Mouse (Mus musculus) limb, embryonic 14.5 days (tissue): ENCODE measurements around the gene Crbn. TPM values are rescaled to one million over a fixed set of nuclear protein-coding genes. Genes with fewer than 3 reads are reported as not detected.

Source experiments
- ATAC-seq: fragments of 200-750 bp; cut with Nextera tagmentation; 2 replicates; pipeline ENCODE4 v1.8.0; 2017; ENCODE audit warnings: low read depth, moderate number of reproducible peaks, moderate TSS enrichment; ENCODE audit not compliant: low FRiP score
- DNase-seq: peaks from one replicate; pipeline ENCODE4 v3.0.0-alpha.2; 2015; ENCODE audit warnings: low spot score
- H3K27ac ChIP-seq: fragments of 300-500 bp; sonication (generic); replicated peaks from 2 replicates; pipeline ENCODE4 v1.5.1; 2014; ENCODE audit warnings: low read depth, mild to moderate bottlenecking, low read length, moderate library complexity, mixed read lengths
- H3K27me3 ChIP-seq: fragments of 300-500 bp; sonication (generic); 2 replicates; pipeline ENCODE4 v1.6.1; 2014; ENCODE audit warnings: low read length, mixed read lengths; ENCODE audit not compliant: control insufficient read depth, insufficient read depth
- H3K36me3 ChIP-seq: fragments of 300-500 bp; sonication (generic); 2 replicates; pipeline ENCODE4 v1.6.1; 2014; ENCODE audit warnings: mild to moderate bottlenecking, low read length, moderate library complexity, mixed read lengths; ENCODE audit not compliant: control insufficient read depth, insufficient read depth
- H3K4me1 ChIP-seq: fragments of 300-500 bp; sonication (generic); 2 replicates; pipeline ENCODE4 v1.6.1; 2014; ENCODE audit warnings: antibody characterized with exemption, low read length, mixed read lengths; ENCODE audit not compliant: control insufficient read depth, insufficient read depth
- H3K4me2 ChIP-seq: fragments of 300-500 bp; sonication (generic); replicated peaks from 2 replicates; pipeline ENCODE4 v1.6.1; 2014; ENCODE audit warnings: low read depth, mild to moderate bottlenecking, low read length, moderate library complexity; ENCODE audit not compliant: severe bottlenecking
- H3K4me3 ChIP-seq: fragments of 300-500 bp; sonication (generic); replicated peaks from 2 replicates; pipeline ENCODE4 v1.5.1; 2014; ENCODE audit warnings: low read length
- H3K9ac ChIP-seq: fragments of 300-500 bp; sonication (generic); 2 replicates; pipeline ENCODE4 v1.6.1; 2014; ENCODE audit warnings: mild to moderate bottlenecking, low read depth, low read length, moderate library complexity; ENCODE audit not compliant: severe bottlenecking
- H3K9me3 ChIP-seq: fragments of 300-500 bp; sonication (generic); 2 replicates; pipeline ENCODE4 v1.6.1; 2016; ENCODE audit warnings: low read length; ENCODE audit not compliant: control insufficient read depth
- POLR2A ChIP-seq: fragments of 200-500 bp; IDR thresholded peaks from 2 replicates; pipeline ENCODE4 v1.8.0; 2012; ENCODE audit warnings: inconsistent platforms, mild to moderate bottlenecking, moderate library complexity, borderline replicate concordance; ENCODE audit not compliant: insufficient read depth, insufficient read length; ENCODE audit errors: extremely low read depth
- WGBS: fragments of 180-500 bp; shearing (Covaris S2); extraction: QIAGEN DNeasy Blood & Tissue Kit; methylation state at CpG from one replicate; pipeline ENCODE4 v1.1.7; 2014; 5-methylcytosine and 5-hydroxymethylcytosine counted together
- polyA plus RNA-seq, 2 experiments: library from polyadenylated mRNA; depleted of rRNA in 1 of 2; stranded (reverse) in 1 of 2; unstranded in 1 of 2; fragments of >200 nt; fragmentation: Nextera tagmentation in 1 of 2; extraction: Ambion mirVana in 1 of 2; gene quantifications; 2 replicates each; pipeline versions ENCODE4 v1.2.1 to v1.2.3; 2012 to 2014

Gene Crbn
- polyA plus RNA-seq, 2 experiments = 22.4 to 44.3 TPM

GRCm38 (mm10) chr6:106800227-106800557, 315 bp upstream of the Crbn start:
- Histone ChIP-seq H3K27me3 (no peaks in the 10 kb centered on the region), H3K9ac (no peak overlapping the region), H3K27ac (no peak overlapping the region), H3K4me1 (peaks cover 11% of the 10 kb centered on the region; the same call in 1 of the 2 replicates), H3K4me3 (peak overlapping the region; percentile 80), H3K36me3 (peaks cover 5% of the 10 kb centered on the region; the same call in 1 of the 2 replicates), H3K4me2 (no peak overlapping the region), H3K9me3 (no peaks in the 10 kb centered on the region)
- no peak for DNase-seq
- no peak; the same call in 1 of the 2 replicates for ATAC-seq
- TF ChIP-seq POLR2A = no peak
- 62% methylated on average over 5 of the region's 5 CpGs for WGBS

GRCm38 (mm10) chr6:106794094-106794814, 5.6 kb downstream of the Crbn start:
- WGBS = 91% methylated on average over 13 of the region's 13 CpGs
- Histone ChIP-seq H3K36me3 (peaks cover 46% of the 10 kb centered on the region), H3K9me3 (no peaks in the 10 kb centered on the region), H3K4me3 (no peak overlapping the region), H3K4me2 (no peak overlapping the region), H3K27ac (no peak overlapping the region), H3K9ac (no peak overlapping the region), H3K27me3 (no peaks in the 10 kb centered on the region), H3K4me1 (peaks cover 10% of the 10 kb centered on the region; the same call in 1 of the 2 replicates)
- DNase-seq (no peak), ATAC-seq (no peak)
- no peak for TF ChIP-seq POLR2A

- Histone ChIP-seq H3K4me1 (peaks cover 4% of the 10 kb centered on the region; the same call in 1 of the 2 replicates), H3K36me3 (peaks cover 51% of the 10 kb centered on the region), H3K27me3 (no peaks in the 10 kb centered on the region), H3K9me3 (no peaks in the 10 kb centered on the region), H3K4me3 (no peak overlapping the region), H3K27ac (no peak overlapping the region), H3K9ac (no peak overlapping the region), H3K4me2 (no peak overlapping the region)
- 95% methylated on average over 10 of the region's 10 CpGs for WGBS
- TF ChIP-seq POLR2A = no peak
- no peak for DNase-seq
- no peak for ATAC-seq
These were observed 6.3 kb downstream of the Crbn start for GRCm38 (mm10) chr6:106793621-106794020.

GRCm38 (mm10) chr6:106793088-106793487, 6.8 kb downstream of the Crbn start:
- H3K9ac ChIP-seq = no peak overlapping the region
- no peak overlapping the region for H3K4me3 ChIP-seq
- 93% methylated on average over 7 of the region's 7 CpGs for WGBS
- no peaks in the 10 kb centered on the region for H3K27me3 ChIP-seq
- no peak overlapping the region for H3K27ac ChIP-seq
- H3K36me3 ChIP-seq = peaks cover 56% of the 10 kb centered on the region
- no peaks in the 10 kb centered on the region for H3K9me3 ChIP-seq
- H3K4me2 ChIP-seq = no peak overlapping the region
- H3K4me1 ChIP-seq = no peaks in the 10 kb centered on the region
- no peak for DNase-seq
- TF ChIP-seq POLR2A = no peak
- no peak for ATAC-seq

- Histone ChIP-seq H3K36me3 (peaks cover 56% of the 10 kb centered on the region), H3K9me3 (no peaks in the 10 kb centered on the region), H3K4me1 (no peaks in the 10 kb centered on the region), H3K4me3 (no peak overlapping the region), H3K27me3 (no peaks in the 10 kb centered on the region), H3K9ac (no peak overlapping the region), H3K4me2 (no peak overlapping the region), H3K27ac (no peak overlapping the region)
- ATAC-seq (no peak), DNase-seq (no peak)
- no peak for TF ChIP-seq POLR2A
- WGBS = 95% methylated on average over 5 of the region's 5 CpGs
These were observed 7.4 kb downstream of the Crbn start for GRCm38 (mm10) chr6:106792486-106792885.

GRCm38 (mm10) chr6:106791429-106791828, 8.4 kb downstream of the Crbn start:
- Histone ChIP-seq H3K4me2 (no peak overlapping the region), H3K4me1 (no peaks in the 10 kb centered on the region), H3K9ac (no peak overlapping the region), H3K27me3 (no peaks in the 10 kb centered on the region), H3K27ac (no peak overlapping the region), H3K4me3 (no peak overlapping the region), H3K36me3 (peaks cover 56% of the 10 kb centered on the region), H3K9me3 (no peaks in the 10 kb centered on the region)
- ATAC-seq (no peak), DNase-seq (no peak)
- WGBS = 95% methylated on average over 8 of the region's 8 CpGs
- TF ChIP-seq POLR2A = no peak
